Mouse (Mus musculus) erythroid progenitor cell, adult 5-6 weeks (primary cell): ENCODE measurements around the gene Bbx. TPM values are rescaled to one million over a fixed set of nuclear protein-coding genes. Genes with fewer than 3 reads are reported as not detected.

Experiments
- ATAC-seq: replicated peaks from 2 replicates; pipeline ENCODE4 v1.8.0; 2016; ENCODE audit warnings: moderate number of reproducible peaks, mild to moderate bottlenecking, moderate TSS enrichment, inconsistent platforms; ENCODE audit not compliant: poor library complexity, low FRiP score, severe bottlenecking
- total RNA-seq, 2 experiments: library from RNA; stranded (forward) in 1 of 2; stranded (reverse) in 1 of 2; fragments of 150-400 nt in 1 of 2; fragments of 186-747, 209-891 nt in 1 of 2; gene quantifications; 2 replicates each; pipeline versions ENCODE4 v1.2.3 to v1.2.4; 2015 to 2017; ENCODE audit warnings: low replicate concordance in 2 of 2

The Bbx gene
- total RNA-seq, 2 experiments from 2014 or later = 5.9 to 13.0 TPM

DNA sequence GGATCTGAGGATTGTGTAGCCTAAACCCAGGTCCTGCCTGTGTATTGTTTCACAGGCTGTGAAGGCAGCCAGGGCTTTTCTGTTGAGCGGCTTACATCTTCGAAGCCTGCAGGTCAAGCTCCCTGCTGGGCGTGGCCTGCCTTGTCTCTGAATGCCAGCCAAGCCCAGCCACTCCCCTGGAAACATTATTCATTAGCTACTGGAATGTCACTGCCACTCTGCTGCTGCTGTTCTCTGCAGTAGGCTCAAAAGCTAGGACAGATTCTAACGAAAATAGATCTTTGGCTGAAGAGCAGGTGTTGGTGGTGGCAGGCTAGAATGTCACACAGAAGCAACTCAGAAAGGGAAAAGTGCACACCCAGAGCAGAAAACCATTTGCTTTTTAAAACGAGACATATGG lies 247.1 kb downstream of the Bbx start:
- ATAC-seq = no peak

DNA sequence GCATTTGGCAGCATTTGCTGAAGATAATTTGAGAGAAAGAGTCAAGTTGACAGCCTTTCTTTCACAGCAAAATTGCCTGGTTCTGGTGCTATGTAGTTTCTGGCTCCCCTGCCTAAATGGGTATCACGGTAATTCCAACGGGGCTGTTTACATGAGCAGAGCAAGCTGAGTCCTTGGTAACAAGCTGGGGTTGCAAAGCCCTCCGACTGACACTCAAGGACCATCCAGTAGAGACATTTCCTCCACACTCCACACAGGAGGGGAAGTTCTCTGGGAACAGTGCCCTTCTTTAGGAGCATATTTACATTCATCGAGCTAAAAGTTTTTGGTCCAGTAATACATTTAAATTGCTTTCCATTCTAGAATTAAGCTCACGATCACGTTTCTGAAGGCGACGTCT lies 249.2 kb downstream of the Bbx start:
- ATAC-seq = no peak

DNA sequence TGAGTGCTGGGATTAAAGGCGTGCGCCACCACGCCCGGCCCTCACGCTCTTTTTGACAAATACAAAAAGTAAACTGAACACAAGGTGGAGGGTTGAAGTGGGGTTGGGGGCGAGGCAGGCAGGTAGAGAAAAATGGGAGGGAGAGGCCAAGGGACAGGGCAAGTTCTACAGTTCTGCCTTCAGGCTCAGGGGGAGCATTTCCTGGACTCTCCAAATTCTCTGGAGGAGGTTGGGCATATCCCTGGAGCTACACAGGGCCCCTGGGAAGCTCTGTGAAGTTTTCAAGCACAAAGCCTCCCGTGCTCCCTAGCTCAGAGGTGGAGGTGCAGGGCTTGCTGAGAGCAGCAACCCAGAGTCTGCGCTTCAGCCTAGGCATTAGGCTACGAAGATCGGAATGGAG lies 249.6 kb downstream of the Bbx start:
- no peak for ATAC-seq

DNA sequence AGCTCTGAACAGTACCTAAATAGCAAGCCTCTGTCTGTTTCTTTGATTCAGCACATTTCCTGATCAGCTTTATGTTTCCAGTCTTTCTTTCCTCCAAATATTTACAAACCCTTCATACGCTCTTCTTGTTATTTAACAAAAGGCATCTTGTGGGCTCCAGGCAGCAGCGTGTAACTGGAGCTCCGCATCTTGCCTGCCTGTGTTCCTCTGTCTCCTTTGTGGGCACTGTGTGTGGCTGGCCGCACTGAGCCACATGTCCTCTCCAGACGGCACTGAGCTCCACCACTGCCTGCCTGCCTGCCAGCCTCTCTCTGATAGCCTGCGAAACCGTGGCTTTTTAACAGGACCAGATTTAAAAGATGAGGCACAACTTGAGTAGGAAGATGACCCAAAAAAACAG lies 259.4 kb downstream of the Bbx start:
- ATAC-seq = no peak

DNA sequence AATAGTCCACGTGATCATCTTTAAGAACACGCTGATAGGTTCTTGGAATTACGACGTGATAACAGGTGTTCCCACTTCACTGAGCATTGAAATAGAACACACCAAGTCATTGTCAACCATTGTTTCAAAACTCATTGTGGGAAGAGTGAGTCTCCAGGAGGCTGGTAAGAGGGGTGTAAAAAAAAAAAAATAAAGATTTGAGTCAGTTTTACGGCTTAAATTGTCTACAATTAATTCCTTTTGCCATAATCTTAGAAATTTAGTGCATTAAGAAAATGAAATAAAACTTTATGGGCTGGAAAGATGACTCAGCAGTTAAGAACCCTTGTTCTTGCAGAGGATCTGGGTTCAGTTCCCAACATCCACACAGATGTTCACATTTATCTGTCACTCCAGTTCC lies 261.4 kb downstream of the Bbx start:
- no peak for ATAC-seq

DNA sequence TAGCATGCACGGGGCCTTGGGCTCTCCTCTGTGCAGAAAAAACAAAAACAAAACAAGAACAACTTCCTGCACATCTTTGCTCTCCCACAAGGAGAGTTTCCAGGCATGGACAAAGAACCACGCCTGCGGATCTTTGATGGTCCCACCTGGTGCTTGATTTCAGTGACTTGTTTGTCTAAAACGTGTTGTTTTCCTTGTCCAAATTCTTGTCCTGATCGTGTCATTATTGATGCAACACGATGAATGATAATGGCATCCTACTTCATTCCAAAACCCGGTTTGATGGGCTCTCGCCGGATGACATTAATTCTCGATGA lies 264.2 kb downstream of the Bbx start:
- no peak for ATAC-seq

DNA sequence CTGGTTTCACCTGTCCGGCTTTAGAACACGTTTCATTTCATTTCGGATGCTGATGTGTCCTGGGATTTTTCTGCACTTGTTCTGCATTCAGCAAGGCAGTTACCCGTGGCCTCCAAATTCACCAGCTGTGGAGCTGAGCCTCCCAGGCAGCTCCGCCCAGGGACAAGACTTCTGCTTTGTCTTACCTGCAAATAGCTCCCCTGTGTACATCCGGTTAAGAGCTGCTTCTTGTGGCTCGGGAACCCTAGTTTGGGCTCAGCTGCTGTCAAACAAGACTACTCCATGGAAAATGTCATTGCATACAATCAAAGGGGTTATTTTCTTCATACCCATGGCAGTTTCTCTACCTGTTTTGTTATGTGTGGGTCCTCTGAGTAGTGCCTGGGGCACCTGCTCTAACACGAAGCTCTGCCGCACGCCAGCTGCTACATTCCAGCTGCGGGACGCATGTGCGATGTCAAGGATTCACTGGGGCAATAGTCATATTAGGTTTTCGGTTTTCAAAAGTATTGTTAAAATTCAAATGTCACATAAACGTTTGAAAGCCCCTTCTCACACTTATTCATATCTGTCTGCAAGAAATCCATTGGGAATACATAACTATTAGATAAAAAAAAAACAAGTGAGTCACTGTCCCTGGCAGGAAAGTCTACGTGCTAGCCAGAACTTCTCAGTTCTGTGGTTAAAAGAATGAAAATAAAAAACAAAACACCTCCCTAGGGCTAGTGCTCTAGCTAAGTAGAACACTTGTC lies 264.8 kb downstream of the Bbx start:
- ATAC-seq = no peak

DNA sequence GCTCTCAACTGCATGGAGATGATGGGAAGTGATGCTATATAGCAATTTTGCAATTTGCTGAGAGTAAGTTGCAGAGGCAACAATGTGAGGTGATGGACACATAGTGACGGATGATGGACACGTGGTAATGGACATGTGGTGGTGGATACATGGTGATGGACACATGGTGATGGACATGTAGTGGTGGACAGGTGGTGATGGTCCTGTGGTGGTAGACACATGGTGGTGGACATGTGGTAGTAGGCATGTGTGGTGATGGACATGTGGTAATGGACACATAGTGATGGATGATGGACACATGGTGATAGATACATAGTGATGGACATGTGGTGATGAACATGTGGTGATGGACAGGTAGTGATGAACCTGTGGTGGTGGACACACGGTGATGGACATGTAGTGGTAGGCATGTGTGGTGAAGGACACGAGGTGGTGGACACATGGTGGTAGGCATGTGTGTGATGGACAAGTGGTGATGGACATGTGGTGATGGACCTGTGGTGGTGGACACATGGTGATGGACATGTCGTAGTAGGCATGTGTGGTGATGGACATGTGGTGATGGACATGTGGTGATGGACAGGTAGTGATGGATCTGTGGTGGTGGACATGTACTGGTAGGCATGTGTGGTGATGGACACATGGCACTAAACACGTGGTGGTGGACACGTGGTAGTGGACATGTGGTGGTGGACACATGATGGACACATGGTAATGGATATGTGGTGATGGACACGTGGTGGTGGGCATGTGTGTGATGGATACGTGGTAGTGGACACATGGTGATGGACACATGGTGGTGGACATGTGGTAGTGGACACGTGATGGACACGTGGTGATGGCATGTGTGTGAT lies 271.5 kb downstream of the Bbx start:
- ATAC-seq = no peak

DNA sequence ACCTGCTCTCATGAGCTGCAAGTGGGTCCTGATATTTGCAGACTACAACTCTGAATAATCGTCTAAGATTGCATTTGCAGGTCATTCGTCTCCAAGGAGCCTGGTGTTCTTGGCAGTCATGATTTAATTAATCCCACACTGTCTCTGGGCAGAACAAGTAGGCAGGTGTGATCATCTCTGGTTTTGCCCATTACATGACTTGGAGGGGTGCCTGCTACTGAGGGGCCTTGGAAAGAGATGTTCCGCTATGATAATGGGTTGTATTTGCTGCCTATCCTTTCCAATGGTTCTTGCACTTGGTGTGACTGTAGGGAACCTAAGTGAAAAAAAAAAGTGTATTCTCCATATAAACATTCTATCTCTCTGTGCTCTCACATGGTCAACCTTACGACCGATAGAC lies 273.6 kb downstream of the Bbx start:
- ATAC-seq = no peak

DNA sequence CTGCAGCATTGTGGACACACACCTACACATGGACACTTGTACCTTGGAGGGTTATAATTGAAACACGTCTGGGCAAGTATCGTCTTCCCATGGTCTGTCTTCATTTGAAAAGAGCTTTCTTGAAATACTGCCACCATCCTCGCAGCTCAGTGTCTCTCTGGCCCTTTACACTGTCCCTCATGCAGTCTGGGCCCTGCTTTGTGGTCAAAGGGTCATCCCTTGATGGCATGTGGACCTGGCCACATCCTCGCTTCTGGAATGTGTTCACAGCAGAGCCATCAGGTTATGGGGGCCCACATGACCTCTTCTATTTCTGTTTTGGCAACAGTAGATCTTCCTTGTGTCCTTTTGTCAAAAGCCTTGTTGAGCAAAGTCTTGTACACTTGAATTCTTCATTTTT lies 282.6 kb downstream of the Bbx start:
- ATAC-seq = no peak

DNA sequence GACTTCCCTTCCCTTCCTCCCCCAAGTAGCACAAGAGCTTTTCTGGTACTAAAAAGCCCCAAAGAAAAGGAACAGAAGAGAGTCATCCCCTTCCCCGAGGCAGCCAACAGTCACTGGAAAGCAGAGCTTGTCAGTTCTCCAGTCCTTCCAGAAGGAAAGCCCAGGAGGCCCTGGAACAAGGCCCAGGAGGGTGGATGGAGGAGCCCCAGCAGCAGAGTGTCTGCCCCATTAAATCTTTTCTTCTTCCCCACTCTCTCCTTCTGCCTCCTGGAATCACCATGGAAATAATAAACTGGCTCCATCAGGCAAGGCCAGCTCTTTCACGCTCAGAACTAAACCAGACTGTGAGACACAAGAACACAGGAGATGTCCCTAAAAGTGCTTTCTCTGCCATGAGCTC lies 284.3 kb downstream of the Bbx start:
- ATAC-seq = no peak

Other genes with a start within 250 kb of the Bbx start
- not detected in 2 replicates for gene Ccdc54, start 158.8 kb upstream of the Bbx start, total RNA-seq (2015; ENCODE audit: low replicate concordance)
- gene Ccdc54, start 158.8 kb upstream of the Bbx start, total RNA-seq (2017; ENCODE audit: low replicate concordance) = not detected in 2 replicates